Mouse (Mus musculus) kidney, embryonic 16.5 days (tissue): ENCODE measurements around the gene Eef1akmt3. TPM values are rescaled to one million over a fixed set of nuclear protein-coding genes. Genes with fewer than 3 reads are reported as not detected.

Experiments
- ATAC-seq: fragments of 200-750 bp; cut with Nextera tagmentation; 2 replicates; pipeline ENCODE4 v1.8.0; 2017; ENCODE audit warnings: moderate TSS enrichment; ENCODE audit not compliant: low FRiP score, low TSS enrichment
- H3K27ac ChIP-seq: fragments of 300-500 bp; sonication (generic); 2 replicates; pipeline ENCODE4 v1.5.1; 2014; ENCODE audit warnings: low read length
- H3K27me3 ChIP-seq: fragments of 300-500 bp; sonication (generic); 2 replicates; pipeline ENCODE4 v1.6.1; 2014; ENCODE audit warnings: low read length, control low read depth, mixed read lengths; ENCODE audit not compliant: insufficient read depth
- H3K36me3 ChIP-seq: fragments of 300-500 bp; sonication (generic); 2 replicates; pipeline ENCODE4 v1.6.1; 2014; ENCODE audit warnings: low read length, control low read depth, mixed read lengths; ENCODE audit not compliant: insufficient read depth
- H3K4me1 ChIP-seq: fragments of 300-500 bp; sonication (generic); 2 replicates; pipeline ENCODE4 v1.6.1; 2014; ENCODE audit warnings: low read length, control low read depth, mixed read lengths; ENCODE audit not compliant: insufficient read depth
- H3K4me2 ChIP-seq: fragments of 300-500 bp; sonication (generic); replicated peaks from 2 replicates; pipeline ENCODE4 v1.6.1; 2014; ENCODE audit warnings: low read depth, low read length
- H3K4me3 ChIP-seq: fragments of 300-500 bp; sonication (generic); 2 replicates; pipeline ENCODE4 v1.5.1; 2014; ENCODE audit warnings: mild to moderate bottlenecking, low read length
- H3K9ac ChIP-seq: fragments of 300-500 bp; sonication (generic); replicated peaks from 2 replicates; pipeline ENCODE4 v1.6.1; 2014; ENCODE audit warnings: low read length
- H3K9me3 ChIP-seq: fragments of 300-500 bp; sonication (generic); 2 replicates; pipeline ENCODE4 v1.6.1; 2016; ENCODE audit warnings: low read length, control low read depth
- WGBS: fragments of 180-500 bp; shearing (Covaris S2); extraction: QIAGEN DNeasy Blood & Tissue Kit; methylation state at CpG from one replicate; pipeline ENCODE4 v1.1.7; 2014; 5-methylcytosine and 5-hydroxymethylcytosine counted together
- polyA plus RNA-seq: library from polyadenylated mRNA; unstranded; fragments of >200 nt; fragmentation: Nextera tagmentation; extraction: Ambion mirVana; gene quantifications from 2 replicates; pipeline ENCODE4 v1.2.1, GENCODE M21; 2015

Gene Eef1akmt3
- polyA plus RNA-seq, 1 experiment from 2014 or later, result 0.76 TPM

DNA sequence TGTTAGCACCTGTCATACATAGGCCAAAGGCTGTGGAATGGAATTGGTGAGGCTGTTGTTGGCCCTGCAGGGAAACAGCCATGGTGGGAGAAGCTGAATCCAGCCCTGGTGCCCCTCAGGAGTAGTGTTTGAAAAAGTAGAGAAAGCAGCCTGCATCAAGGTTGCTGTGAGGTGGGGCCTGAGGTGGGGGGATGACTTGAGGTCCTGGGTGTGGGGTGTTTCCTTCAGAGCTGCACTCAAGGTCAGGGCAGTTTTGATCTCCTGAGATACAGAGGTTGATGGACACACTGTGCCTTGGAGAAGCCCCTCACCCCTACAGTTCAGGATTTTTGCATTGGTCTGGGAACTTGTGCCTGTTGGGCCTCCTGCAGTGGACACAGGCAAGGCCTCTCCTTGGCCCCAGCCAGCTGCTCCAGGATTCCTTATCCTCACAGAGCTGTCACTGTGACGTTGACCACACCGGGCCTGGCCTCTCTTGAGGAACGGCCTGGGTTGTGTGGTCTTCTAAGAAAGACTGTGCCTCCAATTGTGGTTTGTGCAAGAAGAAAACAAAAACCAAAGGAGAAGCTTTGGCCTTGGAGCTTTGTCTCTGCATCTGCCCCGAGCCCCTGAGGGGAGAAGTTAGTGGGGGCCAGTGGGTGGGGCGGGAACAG lies 52.7 kb downstream of the Eef1akmt3 start:
- peaks cover 21% of the 10 kb centered on the region for H3K36me3 ChIP-seq
- WGBS, result 62% methylated on average over 5 of the region's 5 CpGs

DNA sequence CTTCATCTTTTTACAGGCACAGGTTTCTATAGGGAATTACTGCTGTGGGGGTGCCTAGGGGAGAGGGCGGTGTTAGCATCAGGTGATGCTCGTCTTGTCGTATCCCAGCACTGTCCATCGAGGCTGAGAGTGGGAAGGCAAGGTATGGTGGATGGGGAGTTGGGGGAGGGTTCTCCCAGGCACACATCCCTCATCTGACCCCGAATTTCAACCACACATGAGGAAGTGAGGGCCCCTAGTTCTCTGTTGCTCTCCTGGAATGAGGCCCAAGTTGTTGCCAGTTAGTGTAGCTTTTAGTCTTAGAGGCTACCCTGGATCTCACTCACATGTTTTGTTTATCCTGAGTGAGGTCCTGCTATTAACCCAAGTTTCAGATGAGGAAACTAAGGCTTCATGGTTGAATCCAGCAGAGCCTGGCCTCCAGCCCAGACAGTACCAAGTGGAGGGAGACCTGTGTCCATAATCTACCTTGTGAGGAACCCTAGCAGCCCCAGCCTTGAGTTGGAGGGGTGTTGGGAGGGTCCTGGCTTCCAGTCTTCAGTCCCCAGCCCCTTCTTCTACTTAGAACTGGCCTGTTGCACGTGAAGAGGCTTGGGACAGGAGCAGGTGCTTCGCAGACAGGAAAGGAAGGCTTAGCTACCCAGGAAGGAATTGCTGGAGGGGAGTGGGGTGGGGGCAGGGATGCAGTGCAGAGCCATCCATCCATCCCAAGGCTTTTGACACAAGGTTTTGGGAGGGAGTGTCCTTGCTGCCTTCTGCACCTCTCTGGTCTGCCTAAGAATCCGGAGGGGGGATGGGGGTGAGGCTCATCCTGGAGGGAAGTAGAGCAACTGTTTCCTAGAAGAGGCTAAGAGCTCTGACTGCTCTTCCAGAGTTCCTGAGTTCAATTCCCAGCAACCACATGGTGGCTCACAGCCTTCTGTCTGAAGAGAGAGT lies 53.9 kb downstream of the Eef1akmt3 start:
- Histone ChIP-seq H3K4me3 (peak overlapping the region; percentile 7), H3K4me2 (peak overlapping the region; percentile 36), H3K27ac (peak overlapping the region; percentile 91), H3K36me3 (peaks cover 12% of the 10 kb centered on the region), H3K27me3 (no peaks in the 10 kb centered on the region), H3K4me1 (peaks cover 78% of the 10 kb centered on the region), H3K9me3 (no peaks in the 10 kb centered on the region), H3K9ac (peak overlapping the region; percentile 41)
- 49% methylated on average over 8 of the region's 8 CpGs for WGBS
- no peak for ATAC-seq

More for the DNA sequence above, 52.7 kb downstream of the Eef1akmt3 start:
- Histone ChIP-seq H3K9ac (0 out of 2 replicates have a peak overlapping the region, but pooled peaks have one; percentile 26), H3K4me1 (peaks cover 66% of the 10 kb centered on the region), H3K27me3 (no peaks in the 10 kb centered on the region), H3K4me3 (no peak overlapping the region), H3K9me3 (no peaks in the 10 kb centered on the region), H3K4me2 (no peak overlapping the region), H3K27ac (peak overlapping the region; percentile 91; the same call in 1 of the 2 replicates)
- no peak for ATAC-seq

- H3K9ac ChIP-seq, result peak overlapping the region; percentile 41
Measured at GRCm38 (mm10) chr10:126986541-126986961, 54.8 kb downstream of the Eef1akmt3 start.

GRCm38 (mm10) chr10:126985579-126985978 lies 55.7 kb downstream of the Eef1akmt3 start:
- peak overlapping the region; percentile 91 for H3K27ac ChIP-seq
- H3K9ac ChIP-seq, result no peak overlapping the region
- no peak for ATAC-seq
- H3K4me3 ChIP-seq, result no peak overlapping the region
- H3K9me3 ChIP-seq, result no peaks in the 10 kb centered on the region
- 89% methylated on average over 9 of the region's 9 CpGs for WGBS
- peak overlapping the region; percentile 97; the same call in 1 of the 2 replicates for H3K4me2 ChIP-seq
- peaks cover 91% of the 10 kb centered on the region for H3K4me1 ChIP-seq
- H3K36me3 ChIP-seq, result peaks cover 3% of the 10 kb centered on the region; the same call in 1 of the 2 replicates
- no peaks in the 10 kb centered on the region for H3K27me3 ChIP-seq

More at GRCm38 (mm10) chr10:126986541-126986961, 54.8 kb downstream of the Eef1akmt3 start:
- H3K4me1 ChIP-seq, result peaks cover 87% of the 10 kb centered on the region
- H3K4me3 ChIP-seq, result peak overlapping the region; percentile 7
- H3K9me3 ChIP-seq, result no peaks in the 10 kb centered on the region
- H3K27me3 ChIP-seq, result no peaks in the 10 kb centered on the region
- H3K27ac ChIP-seq, result peak overlapping the region; percentile 91
- H3K36me3 ChIP-seq, result peaks cover 5% of the 10 kb centered on the region; the same call in 1 of the 2 replicates
- peak overlapping the region; percentile 36 for H3K4me2 ChIP-seq
- 43% methylated on average over 4 of the region's 4 CpGs for WGBS
- ATAC-seq, result peak; percentile 78

GRCm38 (mm10) chr10:126985127-126985526 lies 56.2 kb downstream of the Eef1akmt3 start:
- Histone ChIP-seq H3K4me1 (peaks cover 87% of the 10 kb centered on the region), H3K9me3 (no peaks in the 10 kb centered on the region), H3K36me3 (peaks cover 3% of the 10 kb centered on the region; the same call in 1 of the 2 replicates), H3K4me2 (peak overlapping the region; percentile 97; the same call in 1 of the 2 replicates), H3K27me3 (no peaks in the 10 kb centered on the region), H3K4me3 (no peak overlapping the region), H3K27ac (peak overlapping the region; percentile 61), H3K9ac (0 out of 2 replicates have a peak overlapping the region, but pooled peaks have one; percentile 31)
- ATAC-seq, result no peak
- WGBS, result 67% methylated on average over 4 of the region's 4 CpGs

DNA sequence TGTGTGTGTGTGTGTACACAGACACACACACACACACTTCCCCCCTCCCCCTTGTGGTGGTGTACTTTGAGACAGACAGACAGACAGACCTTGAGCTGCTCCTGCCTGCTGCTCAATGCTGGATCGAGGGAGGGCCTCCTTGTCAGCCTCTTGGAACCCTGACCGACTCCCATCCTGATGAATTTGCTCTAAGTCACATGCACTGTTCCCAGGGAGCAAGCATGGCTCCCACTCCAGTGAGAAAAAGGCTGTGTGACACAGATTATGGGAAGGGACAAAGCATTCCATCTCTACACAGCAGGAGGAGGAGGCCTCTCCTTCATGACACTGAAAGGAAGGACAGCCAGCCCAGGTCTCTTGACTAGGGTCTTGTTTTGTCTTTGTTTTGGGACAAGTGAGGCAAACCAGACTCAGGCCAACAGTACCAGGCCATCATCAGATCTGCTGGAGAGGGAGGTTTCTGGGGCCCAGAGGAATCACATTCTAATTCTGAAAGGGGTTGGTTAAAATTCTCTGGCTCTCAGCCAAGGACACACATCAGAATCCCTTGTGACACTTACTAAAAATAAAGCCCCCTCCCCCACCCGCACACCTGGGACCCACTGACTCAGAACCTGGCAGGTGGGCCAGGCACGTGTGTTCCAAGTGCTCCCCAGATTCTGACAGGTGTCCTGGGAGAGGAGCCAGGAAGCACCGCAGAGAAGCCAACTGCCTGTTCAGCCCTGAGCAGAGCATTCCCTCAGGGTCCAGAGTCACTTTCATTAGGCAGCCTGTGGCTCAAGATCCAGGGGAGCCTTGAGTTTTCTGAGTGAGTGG lies 56.9 kb downstream of the Eef1akmt3 start:
- Histone ChIP-seq H3K27ac (peak overlapping the region; percentile 61), H3K4me3 (no peak overlapping the region), H3K4me1 (peaks cover 85% of the 10 kb centered on the region), H3K36me3 (peaks cover 3% of the 10 kb centered on the region; the same call in 1 of the 2 replicates), H3K9me3 (no peaks in the 10 kb centered on the region), H3K9ac (peak overlapping the region; percentile 31), H3K4me2 (peak overlapping the region; percentile 97), H3K27me3 (no peaks in the 10 kb centered on the region)
- 20% methylated on average over 5 of the region's 5 CpGs for WGBS
- no peak for ATAC-seq

- Histone ChIP-seq H3K4me1 (peaks cover 77% of the 10 kb centered on the region), H3K9me3 (no peaks in the 10 kb centered on the region), H3K27ac (peak overlapping the region; percentile 30; the same call in 1 of the 2 replicates), H3K27me3 (no peaks in the 10 kb centered on the region), H3K36me3 (peaks cover 3% of the 10 kb centered on the region; the same call in 1 of the 2 replicates), H3K4me3 (peak overlapping the region; percentile 99), H3K9ac (peak overlapping the region; percentile 65), H3K4me2 (peak overlapping the region; percentile 97)
- 26% methylated on average over 14 of the region's 14 CpGs for WGBS
- ATAC-seq, result no peak
Measured at GRCm38 (mm10) chr10:126983193-126983725, 58.1 kb downstream of the Eef1akmt3 start.

- ATAC-seq, result no peak
- no peaks in the 10 kb centered on the region for H3K27me3 ChIP-seq
- peaks cover 3% of the 10 kb centered on the region; the same call in 1 of the 2 replicates for H3K36me3 ChIP-seq
- peak overlapping the region; percentile 99 for H3K4me3 ChIP-seq
- WGBS, result 49% methylated on average over 3 of the region's 3 CpGs
- H3K27ac ChIP-seq, result no peak overlapping the region
- peaks cover 73% of the 10 kb centered on the region for H3K4me1 ChIP-seq
- peak overlapping the region; percentile 97 for H3K4me2 ChIP-seq
- H3K9ac ChIP-seq, result peak overlapping the region; percentile 65
- no peaks in the 10 kb centered on the region for H3K9me3 ChIP-seq
Measured at GRCm38 (mm10) chr10:126981746-126982145, 59.6 kb downstream of the Eef1akmt3 start.
